Mouse (Mus musculus) lung, embryonic 16.5 days (tissue): ENCODE data around the gene Slc2a1. TPM values are rescaled to one million over a fixed set of nuclear protein-coding genes. Genes with fewer than 3 reads are reported as not detected.

Experiments
- ATAC-seq: fragments of 200-750 bp; cut with Nextera tagmentation; 2 replicates; pipeline ENCODE4 v1.8.0; 2017; ENCODE audit warnings: low read depth, mild to moderate bottlenecking, moderate library complexity
- H3K27ac ChIP-seq: fragments of 300-500 bp; sonication (generic); 2 replicates; pipeline ENCODE4 v1.5.1; 2014; ENCODE audit warnings: mild to moderate bottlenecking, control low read depth, low read length
- H3K27me3 ChIP-seq: fragments of 300-500 bp; sonication (generic); 2 replicates; pipeline ENCODE4 v1.6.1; 2014; ENCODE audit warnings: low read depth, low read length, mixed read lengths; ENCODE audit not compliant: control insufficient read depth, insufficient read depth
- H3K36me3 ChIP-seq: fragments of 300-500 bp; sonication (generic); 2 replicates; pipeline ENCODE4 v1.6.1; 2014; ENCODE audit warnings: low read length; ENCODE audit not compliant: control insufficient read depth, insufficient read depth
- H3K4me1 ChIP-seq: fragments of 300-500 bp; sonication (generic); replicated peaks from 2 replicates; pipeline ENCODE4 v1.6.1; 2014; ENCODE audit warnings: low read length, mixed read lengths; ENCODE audit not compliant: control insufficient read depth, insufficient read depth
- H3K4me2 ChIP-seq: fragments of 300-500 bp; sonication (generic); 2 replicates; pipeline ENCODE4 v1.6.1; 2014; ENCODE audit warnings: low read depth, low read length, control low read depth
- H3K4me3 ChIP-seq: fragments of 300-500 bp; sonication (generic); 2 replicates; pipeline ENCODE4 v1.5.1; 2014; ENCODE audit warnings: mild to moderate bottlenecking, low read length, control low read depth
- H3K9ac ChIP-seq: fragments of 300-500 bp; sonication (generic); 2 replicates; pipeline ENCODE4 v1.6.1; 2014; ENCODE audit warnings: low read length, control low read depth
- H3K9me3 ChIP-seq: fragments of 300-500 bp; sonication (generic); 2 replicates; pipeline ENCODE4 v1.6.1; 2016; ENCODE audit warnings: low read length; ENCODE audit not compliant: control insufficient read depth
- WGBS: fragments of 180-500 bp; shearing (Covaris S2); extraction: QIAGEN DNeasy Blood & Tissue Kit; methylation state at CpG from one replicate; pipeline ENCODE4 v1.1.7; 2014; 5-methylcytosine and 5-hydroxymethylcytosine counted together
- polyA plus RNA-seq: library from polyadenylated mRNA; unstranded; fragments of >200 nt; fragmentation: Nextera tagmentation; extraction: Ambion mirVana; gene quantifications from 2 replicates; pipeline ENCODE4 v1.2.1, GENCODE M21; 2015

The Slc2a1 gene
- 89.7 and 95.7 TPM in 2 replicates for polyA plus RNA-seq

DNA sequence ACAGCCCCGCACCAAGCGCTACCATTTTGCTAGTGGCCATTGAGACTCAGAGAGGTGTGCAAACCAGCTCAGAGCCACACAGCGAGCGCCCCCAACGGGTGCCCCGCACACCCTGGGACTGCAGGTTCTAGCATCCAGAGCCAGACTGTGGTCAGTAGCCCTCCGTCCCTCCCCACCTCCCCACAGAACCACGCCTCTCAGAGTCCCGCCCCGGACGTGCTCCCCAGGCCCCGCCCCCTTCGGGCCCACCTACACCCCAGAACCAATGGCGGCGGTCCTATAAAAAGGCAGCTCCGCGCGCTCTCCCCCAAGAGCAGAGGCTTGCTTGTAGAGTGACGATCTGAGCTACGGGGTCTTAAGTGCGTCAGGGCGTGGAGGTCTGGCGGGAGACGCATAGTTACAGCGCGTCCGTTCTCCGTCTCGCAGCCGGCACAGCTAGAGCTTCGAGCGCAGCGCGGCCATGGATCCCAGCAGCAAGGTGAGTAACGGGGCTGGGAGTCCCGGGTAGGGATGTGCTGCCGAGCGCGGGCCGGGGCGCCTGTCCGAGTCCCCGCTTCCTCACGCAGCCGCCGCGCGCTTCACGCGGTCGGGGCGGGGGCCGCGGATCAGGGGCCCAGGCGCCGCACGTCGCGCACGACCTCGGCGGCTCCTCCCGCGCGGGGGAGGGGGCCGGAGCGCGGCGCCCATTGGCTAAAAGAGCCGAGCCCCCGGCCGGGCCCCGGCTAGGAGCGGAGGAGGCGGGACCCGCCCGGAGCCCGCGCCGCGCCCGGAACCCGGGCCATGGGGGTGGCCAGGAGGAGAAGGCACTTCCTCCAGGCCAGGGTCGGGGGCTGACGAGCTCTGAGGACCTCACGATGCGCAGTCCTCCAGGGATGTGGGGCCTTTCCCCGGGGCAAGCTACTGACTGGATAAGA is at the start of gene Slc2a1:
Gene Slc2a1, plus strand, starts transcription at position 217 of the 914 bp plus-strand sequence.
- H3K4me3 ChIP-seq = peak within 1 kb of the TSS; percentile 83
- peak within 1 kb of the TSS; percentile 86 for H3K9ac ChIP-seq
- peak; percentile 94 for ATAC-seq
- H3K27ac ChIP-seq = peak within 1 kb of the TSS; percentile 98
- peaks cover 43% of the 10 kb centered on the region for H3K4me1 ChIP-seq
- H3K4me2 ChIP-seq = peak within 1 kb of the TSS; percentile 85
- H3K36me3 ChIP-seq = no peaks in the 10 kb centered on the region
- no peaks in the 10 kb centered on the region for H3K9me3 ChIP-seq
- no peaks in the 10 kb centered on the region for H3K27me3 ChIP-seq
- under 1% methylated on average over 87 of the region's 88 CpGs for WGBS

DNA sequence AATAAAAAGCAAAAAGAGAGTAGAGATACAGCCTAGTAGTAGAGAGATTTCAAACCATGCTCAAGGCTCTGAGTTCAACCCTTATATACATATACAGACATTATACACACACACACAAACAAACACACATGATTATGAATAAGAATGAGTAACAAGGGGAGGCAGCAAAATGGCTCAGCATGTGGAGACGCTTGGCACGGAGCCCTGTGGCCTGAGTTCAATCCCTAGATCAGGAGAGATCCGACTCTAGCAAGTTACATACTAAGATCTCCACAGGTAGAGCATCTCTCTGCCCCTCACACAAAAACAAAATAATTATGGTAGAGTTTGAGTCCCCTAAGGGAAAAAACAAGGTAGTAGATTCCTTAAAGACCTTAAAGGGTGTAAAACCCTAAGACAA is 41.7 kb upstream of the Slc2a1 start:
- no peak overlapping the region for H3K27ac ChIP-seq
- no peak overlapping the region for H3K4me2 ChIP-seq
- peaks cover 8% of the 10 kb centered on the region for H3K4me1 ChIP-seq
- no peak overlapping the region for H3K9ac ChIP-seq
- no peak for ATAC-seq
- H3K36me3 ChIP-seq = no peaks in the 10 kb centered on the region
- WGBS = 80% methylated on average over 3 of the region's 3 CpGs
- no peaks in the 10 kb centered on the region for H3K9me3 ChIP-seq
- no peak overlapping the region for H3K4me3 ChIP-seq
- H3K27me3 ChIP-seq = no peaks in the 10 kb centered on the region; the same call in 1 of the 2 replicates

DNA sequence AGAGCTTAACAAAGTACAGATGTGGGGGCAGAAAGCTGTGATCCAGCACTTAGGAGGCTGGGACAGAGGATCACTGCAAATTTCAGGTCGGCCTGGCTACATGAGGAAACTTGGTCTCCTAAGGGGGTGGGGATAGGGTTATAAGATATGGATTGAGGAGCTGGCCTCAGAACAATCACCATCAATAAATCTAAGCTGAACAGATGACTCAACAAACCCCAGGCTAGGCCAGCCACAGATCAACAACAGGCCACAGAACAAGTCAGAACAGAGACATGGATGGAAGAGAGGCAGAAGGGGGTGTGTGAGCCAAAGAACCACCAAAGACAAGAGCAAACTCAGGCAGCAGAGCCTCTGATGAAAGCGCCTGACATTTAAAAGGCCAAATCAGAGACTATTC is 41.3 kb upstream of the Slc2a1 start:
- no peaks in the 10 kb centered on the region for H3K36me3 ChIP-seq

DNA sequence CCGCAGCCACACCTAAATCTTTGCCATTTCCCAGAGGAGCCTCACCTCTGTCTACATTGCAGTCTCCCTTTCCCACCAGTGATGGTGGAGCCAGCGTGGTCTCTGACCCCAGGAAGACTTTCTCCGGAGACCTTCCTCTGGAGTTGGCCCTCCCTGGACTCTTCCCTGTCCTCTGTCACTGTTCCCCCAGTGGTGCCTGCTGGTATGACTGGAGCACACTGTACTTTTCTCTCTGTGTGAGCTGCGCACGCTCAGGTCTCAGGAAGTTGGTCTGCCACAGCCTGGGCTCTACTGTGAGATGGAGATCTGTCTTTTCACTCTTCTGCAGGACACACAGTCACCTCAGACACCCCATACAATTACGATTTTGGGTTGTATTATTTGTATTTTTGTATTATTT is 39.6 kb upstream of the Slc2a1 start:
- Histone ChIP-seq H3K36me3 (no peaks in the 10 kb centered on the region), H3K9ac (no peak overlapping the region), H3K4me1 (peaks cover 23% of the 10 kb centered on the region), H3K4me3 (no peak overlapping the region), H3K27ac (no peak overlapping the region), H3K4me2 (no peak overlapping the region), H3K27me3 (no peaks in the 10 kb centered on the region; the same call in 1 of the 2 replicates), H3K9me3 (no peaks in the 10 kb centered on the region)
- no peak for ATAC-seq
- WGBS = 50% methylated on average over 6 of the region's 6 CpGs

More for the DNA sequence above, 41.3 kb upstream of the Slc2a1 start:
- Histone ChIP-seq H3K27me3 (no peaks in the 10 kb centered on the region; the same call in 1 of the 2 replicates), H3K27ac (no peak overlapping the region), H3K4me3 (no peak overlapping the region), H3K9ac (no peak overlapping the region), H3K4me2 (no peak overlapping the region), H3K9me3 (no peaks in the 10 kb centered on the region), H3K4me1 (peaks cover 12% of the 10 kb centered on the region)
- WGBS = 76% methylated on average over 2 of the region's 2 CpGs
- no peak for ATAC-seq

DNA sequence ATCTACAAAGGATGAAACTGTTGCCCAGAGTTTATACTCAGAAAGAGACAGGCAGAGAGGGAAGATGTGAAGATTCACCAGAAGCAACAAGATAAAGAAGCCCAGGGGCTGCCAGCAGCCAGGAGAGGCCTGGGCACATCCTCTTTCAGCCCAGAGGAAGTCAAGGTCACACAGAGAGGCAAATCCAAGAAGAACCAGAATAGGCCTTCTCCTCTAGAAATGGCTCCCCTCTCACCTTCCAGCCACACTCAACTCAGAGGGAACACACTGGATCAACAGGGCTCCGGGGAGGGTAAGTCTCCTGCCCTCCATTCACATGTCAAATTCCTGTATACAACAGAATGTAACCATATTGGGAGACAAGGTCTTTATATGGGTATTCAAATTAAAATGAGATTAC is 38.3 kb upstream of the Slc2a1 start:
- no peaks in the 10 kb centered on the region for H3K9me3 ChIP-seq
- no peak overlapping the region for H3K9ac ChIP-seq
- no peak overlapping the region for H3K4me3 ChIP-seq
- H3K36me3 ChIP-seq = no peaks in the 10 kb centered on the region
- H3K27ac ChIP-seq = no peak overlapping the region
- H3K4me2 ChIP-seq = no peak overlapping the region
- ATAC-seq = no peak
- H3K27me3 ChIP-seq = no peaks in the 10 kb centered on the region; the same call in 1 of the 2 replicates
- peaks cover 23% of the 10 kb centered on the region for H3K4me1 ChIP-seq
- WGBS = 81% methylated on average over 1 of the region's 1 CpGs

DNA sequence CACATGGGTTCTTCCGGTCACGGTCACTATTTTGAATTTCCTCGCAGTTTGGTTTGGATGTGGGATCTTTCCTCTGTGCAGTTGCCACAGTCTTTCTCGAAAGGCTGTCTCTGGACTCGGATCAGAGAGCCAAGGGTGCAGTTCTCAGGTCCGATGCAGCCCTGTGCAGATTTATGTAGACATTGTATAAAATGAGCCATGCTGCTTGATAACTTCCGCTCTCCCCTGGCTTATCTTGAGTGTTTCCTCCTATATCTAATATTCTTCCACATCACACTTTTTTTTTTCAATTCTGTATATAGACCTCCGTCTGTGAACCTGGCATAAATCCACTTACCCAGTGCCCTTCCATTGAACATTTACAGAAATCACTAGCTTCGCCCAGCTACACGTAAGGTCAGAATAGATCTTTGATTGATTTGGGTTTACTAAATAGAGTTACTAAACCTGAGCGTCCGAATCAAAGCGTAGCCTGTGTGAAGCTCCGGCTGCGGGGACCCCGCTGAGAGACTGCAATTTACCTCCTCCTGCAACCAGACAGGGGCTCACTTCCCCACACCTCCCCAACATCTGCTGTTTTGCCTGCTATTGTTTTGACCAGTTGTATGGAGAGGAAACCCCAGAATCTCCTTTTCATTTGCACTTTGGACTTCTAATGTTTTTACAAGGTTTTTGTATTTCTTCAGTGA is 37.4 kb upstream of the Slc2a1 start:
- H3K36me3 ChIP-seq = no peaks in the 10 kb centered on the region
- H3K9ac ChIP-seq = no peak overlapping the region
- H3K27ac ChIP-seq = peak overlapping the region; percentile 47; the same call in 1 of the 2 replicates
- no peak overlapping the region for H3K4me3 ChIP-seq
- H3K4me1 ChIP-seq = peaks cover 23% of the 10 kb centered on the region
- no peak overlapping the region for H3K4me2 ChIP-seq
- ATAC-seq = no peak
- no peaks in the 10 kb centered on the region; the same call in 1 of the 2 replicates for H3K27me3 ChIP-seq
- 33% methylated on average over 16 of the region's 16 CpGs for WGBS
- H3K9me3 ChIP-seq = no peaks in the 10 kb centered on the region

DNA sequence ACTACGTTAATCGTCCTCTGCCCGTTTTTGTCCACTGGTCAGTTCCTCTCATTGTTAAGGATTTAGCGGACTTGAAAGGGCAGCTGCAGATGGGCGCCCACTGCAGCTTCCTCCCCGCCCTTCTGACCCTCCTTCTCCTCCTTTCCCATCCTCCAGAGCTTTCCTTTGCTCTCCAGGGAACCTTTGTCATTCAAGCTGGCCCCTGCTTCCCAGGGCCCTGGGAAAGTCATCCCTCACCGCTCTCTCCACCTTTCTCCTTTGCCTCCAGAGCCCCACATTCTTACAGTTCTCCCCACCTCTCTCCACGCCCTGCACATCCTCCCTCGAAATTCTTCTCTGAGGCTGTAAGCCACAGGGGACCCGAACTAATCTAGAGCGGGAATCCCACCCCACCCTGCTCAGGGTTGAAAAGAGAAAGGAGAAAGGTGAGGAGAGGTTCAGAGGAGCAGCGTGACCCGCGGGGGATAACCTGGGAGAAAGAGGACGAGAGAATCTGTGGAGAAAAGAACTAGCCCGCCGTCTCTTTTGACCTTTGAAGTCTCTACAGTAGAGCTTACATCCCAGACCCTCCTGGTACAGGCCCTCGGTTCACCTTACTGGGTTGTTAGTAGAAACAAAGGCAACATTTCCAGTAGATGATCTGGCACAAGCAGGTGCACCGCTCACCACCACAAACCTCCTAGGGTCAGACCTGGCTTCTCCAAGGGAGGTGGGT is 36.7 kb upstream of the Slc2a1 start:
- H3K9me3 ChIP-seq = no peaks in the 10 kb centered on the region
- no peak for ATAC-seq
- no peaks in the 10 kb centered on the region; the same call in 1 of the 2 replicates for H3K27me3 ChIP-seq
- peaks cover 23% of the 10 kb centered on the region for H3K4me1 ChIP-seq
- no peak overlapping the region for H3K4me2 ChIP-seq
- WGBS = 26% methylated on average over 19 of the region's 19 CpGs
- H3K4me3 ChIP-seq = no peak overlapping the region
- H3K27ac ChIP-seq = peak overlapping the region; percentile 88
- no peaks in the 10 kb centered on the region for H3K36me3 ChIP-seq
- peak overlapping the region; percentile 23; the same call in 1 of the 2 replicates for H3K9ac ChIP-seq

DNA sequence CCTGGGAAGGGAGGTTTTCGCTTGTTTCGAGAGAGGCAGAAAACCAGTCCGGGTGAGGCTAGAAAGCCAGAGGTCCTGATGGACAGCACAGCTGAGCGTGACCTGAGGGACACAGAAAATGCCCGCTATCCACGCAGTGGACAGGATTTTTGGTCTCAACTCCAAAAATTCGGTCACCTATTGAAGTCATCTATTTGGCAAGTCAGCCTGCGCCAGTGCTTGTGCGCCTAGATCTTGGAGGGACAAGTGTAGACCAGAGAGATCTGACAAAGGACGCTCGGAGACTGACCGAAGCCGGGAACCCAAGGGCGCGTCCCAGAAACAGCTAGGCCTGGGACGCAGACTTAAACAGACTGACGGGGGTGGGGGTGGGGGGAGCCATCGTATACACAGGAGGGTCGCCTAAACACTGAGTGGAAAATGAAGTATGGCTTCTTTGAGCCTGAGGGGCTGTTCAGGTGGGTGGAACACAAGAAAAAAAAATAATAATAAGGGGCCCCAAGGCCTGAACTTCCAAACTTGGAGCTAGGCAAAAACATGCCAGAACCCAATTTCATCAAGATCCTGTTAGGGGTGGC is 36.1 kb upstream of the Slc2a1 start:
- ATAC-seq = peak; percentile 13; the same call in 1 of the 2 replicates
- H3K27ac ChIP-seq = peak overlapping the region; percentile 88
- no peaks in the 10 kb centered on the region; the same call in 1 of the 2 replicates for H3K27me3 ChIP-seq
- 39% methylated on average over 19 of the region's 19 CpGs for WGBS
- H3K4me1 ChIP-seq = peaks cover 23% of the 10 kb centered on the region
- no peak overlapping the region for H3K4me3 ChIP-seq
- no peaks in the 10 kb centered on the region for H3K9me3 ChIP-seq
- H3K36me3 ChIP-seq = no peaks in the 10 kb centered on the region
- H3K9ac ChIP-seq = peak overlapping the region; percentile 23; the same call in 1 of the 2 replicates
- H3K4me2 ChIP-seq = peak overlapping the region; percentile 36
